Comparison of ENCODE assay signal across 19 mouse cellular contexts in genomic region chr3:21296581-21297110, GRCm38 (mm10).
A peak's percentile ranks its signal among the peaks of the same experiment; 100 is the strongest.
DNase-seq lines count a peak whose midpoint lies in the region; ATAC-seq lines count a peak whose summit lies in the region.
"Had no signal": no experiment of that assay in that cellular context is flagged by ENCODE, and none has a peak within 500 bp of the region (broad histone marks: within the 10 kb centered on the region; RNA-seq: fewer than 3 reads in every experiment).

No protein-coding gene starts in this region.

- DNase-seq in limb, embryonic 10.5 days (ENCODE audit: low spot score): no peak
- peak; percentile 7 for DNase-seq in MN1 (ENCODE audit: low spot score)
- DNase-seq in brain, embryonic 18.5 days (ENCODE audit: low read depth, low spot score): peak; percentile 4
- no peak for DNase-seq in c-Kit-positive CD71-positive TER-119-positive erythroid progenitor cells, embryonic 14.5 days (ENCODE audit: low spot score)
- DNase-seq: adrenal gland, adult 8-10 months; cerebellum, adult 2 months; cerebellum, postnatal 10 days; gastrocnemius, postnatal 10 days; heart, adult 18-20 months; heart, postnatal 14 days; kidney, adult 11 months had no signal

- no peaks in the 10 kb centered on the region for H3K9me3 ChIP-seq in forebrain, embryonic 13.5 days (replicated peaks)
- no peaks in the 10 kb centered on the region for H3K9me3 ChIP-seq in forebrain, embryonic 12.5 days
- no peaks in the 10 kb centered on the region for H3K9me3 ChIP-seq in limb, embryonic 13.5 days
- H3K9me3 ChIP-seq in limb, embryonic 10.5 days (replicated peaks): no peaks in the 10 kb centered on the region
- H3K9me3 ChIP-seq: heart, embryonic 10.5 days; heart, embryonic 15.5 days; hindbrain, embryonic 13.5 days had no signal

- no peaks in the 10 kb centered on the region for H3K36me3 ChIP-seq in forebrain, embryonic 13.5 days (ENCODE audit: poor library complexity, severe bottlenecking)
- H3K36me3 ChIP-seq in forebrain, embryonic 12.5 days (replicated peaks): no peaks in the 10 kb centered on the region
- H3K36me3 ChIP-seq in limb, embryonic 13.5 days: no peaks in the 10 kb centered on the region
- H3K36me3 ChIP-seq in limb, embryonic 10.5 days: no peaks in the 10 kb centered on the region
- H3K36me3 ChIP-seq: heart, embryonic 10.5 days; heart, embryonic 15.5 days; hindbrain, embryonic 13.5 days had no signal

- no peak overlapping the region for H3K27ac ChIP-seq in forebrain, embryonic 13.5 days
- H3K27ac ChIP-seq in forebrain, embryonic 12.5 days: no peak overlapping the region
- H3K27ac ChIP-seq in limb, embryonic 13.5 days: no peak overlapping the region
- H3K27ac ChIP-seq in limb, embryonic 10.5 days: no peak overlapping the region
- H3K27ac ChIP-seq: heart, embryonic 10.5 days; heart, embryonic 15.5 days; hindbrain, embryonic 13.5 days; hindbrain, postnatal 0 days had no signal

- H3K4me2 ChIP-seq in forebrain, embryonic 13.5 days: no peak overlapping the region
- no peak overlapping the region for H3K4me2 ChIP-seq in forebrain, embryonic 12.5 days
- H3K4me2 ChIP-seq in limb, embryonic 13.5 days (replicated peaks): no peak overlapping the region
- H3K4me2 ChIP-seq: heart, embryonic 15.5 days; hindbrain, embryonic 13.5 days had no signal

- no peaks in the 10 kb centered on the region for H3K27me3 ChIP-seq in forebrain, embryonic 13.5 days
- H3K27me3 ChIP-seq in forebrain, embryonic 12.5 days: no peaks in the 10 kb centered on the region
- H3K27me3 ChIP-seq in limb, embryonic 13.5 days: no peaks in the 10 kb centered on the region
- no peaks in the 10 kb centered on the region for H3K27me3 ChIP-seq in limb, embryonic 10.5 days (ENCODE audit: low read depth, poor library complexity, severe bottlenecking)
- H3K27me3 ChIP-seq: heart, embryonic 15.5 days; hindbrain, embryonic 13.5 days had no signal

- H3K4me1 ChIP-seq in forebrain, embryonic 13.5 days: 0 out of 2 replicates have a peak, but pooled peaks cover 5% of the 10 kb centered on the region
- no peaks in the 10 kb centered on the region for H3K4me1 ChIP-seq in forebrain, embryonic 12.5 days
- no peaks in the 10 kb centered on the region for H3K4me1 ChIP-seq in limb, embryonic 13.5 days
- H3K4me1 ChIP-seq in limb, embryonic 10.5 days: no peaks in the 10 kb centered on the region
- H3K4me1 ChIP-seq: heart, embryonic 10.5 days; heart, embryonic 15.5 days; hindbrain, embryonic 13.5 days had no signal

- ATAC-seq in forebrain, embryonic 13.5 days: peak; percentile 71
- no peak for ATAC-seq in forebrain, embryonic 12.5 days (ENCODE audit: low FRiP score)
- ATAC-seq in limb, embryonic 13.5 days (ENCODE audit: low FRiP score, low read depth): peak; percentile 32
- ATAC-seq in activated CD4-positive, CD25-positive, alpha-beta regulatory T cell, adult 4 months: no peak
- ATAC-seq: hindbrain, postnatal 0 days had no signal

- no peak overlapping the region for H3K4me3 ChIP-seq in forebrain, embryonic 13.5 days
- no peak overlapping the region for H3K4me3 ChIP-seq in forebrain, embryonic 12.5 days (replicated peaks)
- no peak overlapping the region for H3K4me3 ChIP-seq in limb, embryonic 13.5 days
- no peak overlapping the region for H3K4me3 ChIP-seq in limb, embryonic 10.5 days
- H3K4me3 ChIP-seq: heart, embryonic 10.5 days; heart, embryonic 15.5 days; hindbrain, embryonic 13.5 days had no signal

- 14% methylated on average over 1 of the region's 1 CpGs for WGBS in forebrain, embryonic 13.5 days
- 28% methylated on average over 1 of the region's 1 CpGs for WGBS in forebrain, embryonic 12.5 days
- 27% methylated on average over 1 of the region's 1 CpGs for WGBS in limb, embryonic 13.5 days
- WGBS in limb, embryonic 10.5 days: 62% methylated on average over 1 of the region's 1 CpGs

- H3K9ac ChIP-seq in forebrain, embryonic 13.5 days: no peak overlapping the region
- no peak overlapping the region for H3K9ac ChIP-seq in forebrain, embryonic 12.5 days
- no peak overlapping the region for H3K9ac ChIP-seq in limb, embryonic 13.5 days
- H3K9ac ChIP-seq: heart, embryonic 15.5 days; hindbrain, embryonic 13.5 days had no signal

Comparison
In these comparisons a context has a peak if more than half of its experiments do, and no peak if none do; other contexts are left out.
1. ATAC-seq: peak in forebrain, embryonic 13.5 days (single experiment) and limb, embryonic 13.5 days (single experiment); none in forebrain, embryonic 12.5 days (single experiment) and activated CD4-positive, CD25-positive, alpha-beta regulatory T cell, adult 4 months (single experiment).
2. DNase-seq: peak in MN1 (single experiment) and brain, embryonic 18.5 days (single experiment); none in limb, embryonic 10.5 days (single experiment) and c-Kit-positive CD71-positive TER-119-positive erythroid progenitor cells, embryonic 14.5 days (single experiment).